In the genomic region with DNA sequence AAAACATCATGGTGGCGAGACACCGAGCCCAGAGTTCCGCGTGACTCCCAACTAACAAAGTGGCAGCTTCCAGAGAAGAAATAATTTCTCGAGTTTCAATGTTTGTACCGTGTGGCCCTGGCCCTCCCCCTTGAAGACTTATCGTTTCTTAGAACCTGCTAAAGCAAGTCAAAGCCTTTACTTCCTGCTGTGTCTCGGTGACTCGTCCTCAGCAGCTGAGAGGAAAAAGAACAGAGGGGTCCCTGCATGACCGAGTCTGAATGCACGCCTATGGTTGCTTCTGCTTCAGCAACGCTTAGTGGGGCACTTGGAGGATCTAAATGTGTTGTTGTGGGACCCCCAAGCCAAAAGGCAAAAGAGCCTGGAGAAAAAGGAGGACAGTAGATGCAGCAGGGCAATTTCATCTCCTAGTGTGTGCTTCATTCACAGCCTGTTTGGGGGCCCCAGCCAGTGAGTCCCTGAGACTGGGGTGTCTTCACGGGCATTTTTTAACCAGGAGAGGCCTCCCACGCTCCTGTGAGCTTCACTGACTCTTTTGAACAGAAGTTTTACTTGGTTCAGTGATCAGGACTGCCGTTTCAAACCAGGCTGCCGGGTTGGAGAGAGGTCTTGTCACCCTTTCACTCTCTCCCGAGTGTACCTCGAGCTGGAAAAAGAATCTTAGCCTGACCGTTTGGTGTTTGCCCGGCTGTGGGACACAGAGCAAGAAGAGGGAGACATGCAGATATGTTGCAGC, we compare ENCODE assay signal across 11 mouse cellular contexts. TPM values are rescaled to one million over a fixed set of nuclear protein-coding genes. Genes with fewer than 3 reads are reported as not detected.
DNase-seq lines count a peak whose midpoint lies in the region; ATAC-seq and TF ChIP-seq lines count a peak whose summit lies in the region.
"Had no signal": no experiment of that assay in that cellular context is flagged by ENCODE, and none has a peak within 500 bp of the region (broad histone marks: within the 10 kb centered on the region; RNA-seq: fewer than 3 reads in every experiment).

No protein-coding gene starts in this region.

- peak overlapping the region; percentile 40 for H3K27ac ChIP-seq in left cerebral cortex, adult 2 months
- H3K27ac ChIP-seq in kidney, postnatal 0 days = peak overlapping the region; percentile 81
- H3K27ac ChIP-seq in stomach, embryonic 16.5 days (ENCODE audit: low read length) = no peak overlapping the region
- H3K27ac ChIP-seq: heart, embryonic 15.5 days; liver, embryonic 15.5 days had no signal

- ATAC-seq in kidney, postnatal 0 days (replicated peaks; ENCODE audit: low FRiP score, low read depth) = peak; percentile 55; the same call in 1 of the 2 replicates
- peak; percentile 41; the same call in 1 of the 2 replicates for ATAC-seq in stomach, embryonic 16.5 days (ENCODE audit: insufficient read depth, low FRiP score)

- H3K9ac ChIP-seq in kidney, postnatal 0 days (ENCODE audit: low read depth, low read length) = no peak overlapping the region; the same call in 1 of the 2 replicates
- H3K9ac ChIP-seq in stomach, embryonic 16.5 days (ENCODE audit: low read length) = no peak overlapping the region; the same call in 1 of the 2 replicates
- H3K9ac ChIP-seq: heart, embryonic 15.5 days; liver, embryonic 15.5 days had no signal

- H3K9me3 ChIP-seq in kidney, postnatal 0 days (replicated peaks; ENCODE audit: low read length) = no peaks in the 10 kb centered on the region
- no peaks in the 10 kb centered on the region for H3K9me3 ChIP-seq in stomach, embryonic 16.5 days (replicated peaks; ENCODE audit: control insufficient read depth, low read length)
- H3K9me3 ChIP-seq: heart, embryonic 15.5 days; liver, embryonic 15.5 days had no signal

- DNase-seq in left cerebral cortex, adult 2 months (ENCODE audit: extremely low spot score in 1 of 2, low spot score in 2 of 2) = no peak
- DNase-seq in left cerebral cortex, adult 18-20 months (ENCODE audit: low spot score in 2 of 2) = no peak
- DNase-seq in embryo, embryonic 11 days = peak; percentile 41
- DNase-seq in kidney, postnatal 0 days (ENCODE audit: low spot score) = peak; percentile 68
- DNase-seq in liver = no peak
- no peak for DNase-seq in left cerebral cortex, postnatal 4 days
- no peak for DNase-seq in heart, postnatal 36 days
- DNase-seq: cerebellum, postnatal 25 days had no signal

- H3K4me1 ChIP-seq in kidney, postnatal 0 days (replicated peaks; ENCODE audit: insufficient read depth, low read length) = no peaks in the 10 kb centered on the region; the same call in 1 of the 2 replicates
- 0 out of 2 replicates have a peak, but pooled peaks cover 3% of the 10 kb centered on the region for H3K4me1 ChIP-seq in stomach, embryonic 16.5 days (ENCODE audit: control insufficient read depth, insufficient read depth, low read length)

- H3K4me2 ChIP-seq in kidney, postnatal 0 days (ENCODE audit: low read length) = peak overlapping the region; percentile 11
- H3K4me2 ChIP-seq in stomach, embryonic 16.5 days (ENCODE audit: low read depth, low read length) = no peak overlapping the region
- H3K4me2 ChIP-seq: heart, embryonic 15.5 days; liver, embryonic 15.5 days had no signal

- TF ChIP-seq CTCF in left cerebral cortex, adult 2 months (IDR thresholded peaks at IDR 0.05) = no peak
- no peak for TF ChIP-seq CTCF in kidney, postnatal 0 days (IDR thresholded peaks at IDR 0.05; ENCODE audit: low read depth)

- no peak overlapping the region for H3K4me3 ChIP-seq in left cerebral cortex, adult 2 months
- H3K4me3 ChIP-seq in kidney, postnatal 0 days (replicated peaks; ENCODE audit: low read depth, low read length) = 0 out of 2 replicates have a peak overlapping the region, but pooled peaks have one; percentile 8
- no peak overlapping the region for H3K4me3 ChIP-seq in stomach, embryonic 16.5 days (replicated peaks; ENCODE audit: low read length)
- H3K4me3 ChIP-seq: heart, embryonic 15.5 days; liver, embryonic 15.5 days had no signal

- WGBS in kidney, postnatal 0 days = 28% methylated on average over 20 of the region's 20 CpGs
- 58% methylated on average over 20 of the region's 20 CpGs for WGBS in stomach, embryonic 16.5 days

- H3K36me3 ChIP-seq in kidney, postnatal 0 days (ENCODE audit: insufficient read depth, low read length) = no peaks in the 10 kb centered on the region
- H3K36me3 ChIP-seq in stomach, embryonic 16.5 days (ENCODE audit: control insufficient read depth, insufficient read depth, low read length) = no peaks in the 10 kb centered on the region
- H3K36me3 ChIP-seq: heart, embryonic 15.5 days; liver, embryonic 15.5 days had no signal

- H3K27me3 ChIP-seq in kidney, postnatal 0 days (ENCODE audit: insufficient read depth, low read length) = no peaks in the 10 kb centered on the region
- H3K27me3 ChIP-seq in stomach, embryonic 16.5 days (ENCODE audit: control insufficient read depth, insufficient read depth, low read length) = no peaks in the 10 kb centered on the region
- H3K27me3 ChIP-seq: heart, embryonic 15.5 days; liver, embryonic 15.5 days had no signal

- intact Hi-C loops in left cerebral cortex, adult 2 months (cut with DNase I) = no loop called here
- intact Hi-C loops in left cerebral cortex, postnatal 4 days (cut with DNase I) = no loop called here
- intact Hi-C loops in heart, postnatal 36 days (cut with DNase I) = no loop called here

RNA-seq across cellular contexts. Expression of gene Map7, which starts 56.6 kb away (rescaled TPM):
- 100 to 1,000 TPM; 102 to 118 TPM for total RNA-seq in left cerebral cortex, adult 2 months (2021)
- total RNA-seq in left cerebral cortex, adult 18-20 months (2021) = 100 to 1,000 TPM; 107 to 113 TPM
- 31.2 and 35.4 TPM in 2 replicates for polyA plus RNA-seq in kidney, postnatal 0 days (2015; fragmentation: Nextera tagmentation; extraction: Ambion mirVana)
- polyA plus RNA-seq in stomach, embryonic 16.5 days (2015; fragmentation: Nextera tagmentation; extraction: Ambion mirVana) = 19.4 and 20.2 TPM in 2 replicates
- 10 to 100 TPM; 12.6 to 19.4 TPM for total RNA-seq in left cerebral cortex, postnatal 4 days (2021)
- 10 to 100 TPM; 21.0 to 23.3 TPM for total RNA-seq in heart, postnatal 36 days (2021)

Comparison
In these comparisons a context has a peak if more than half of its experiments do, and no peak if none do; other contexts are left out.
1. RNA of gene Map7, which starts 56.6 kb away (total RNA-seq): 102 to 118 TPM in left cerebral cortex, adult 2 months and 107 to 113 TPM in left cerebral cortex, adult 18-20 months; 21.0 to 23.3 TPM in heart, postnatal 36 days and 12.6 to 19.4 TPM in left cerebral cortex, postnatal 4 days; every median in the first group is over 4 times any median in the second.
2. DNase-seq: peak in embryo, embryonic 11 days (single experiment) and kidney, postnatal 0 days (single experiment); none in left cerebral cortex, adult 2 months (0 of 2), left cerebral cortex, adult 18-20 months (0 of 2), liver (single experiment), left cerebral cortex, postnatal 4 days (single experiment) and heart, postnatal 36 days (0 of 2).